Mouse (Mus musculus) forebrain, postnatal 0 days (tissue): ENCODE data around the gene Apobec3. TPM values are rescaled to one million over a fixed set of nuclear protein-coding genes. Genes with fewer than 3 reads are reported as not detected.
A peak's percentile ranks its signal among the peaks of the same experiment; 100 is the strongest.

ENCODE experiments used
- ATAC-seq: fragments of 200-750 bp; cut with Nextera tagmentation; 2 replicates; pipeline ENCODE4 v1.8.0; 2017; ENCODE audit warnings: mild to moderate bottlenecking, moderate library complexity
- DNase-seq: peaks from one replicate; pipeline ENCODE4 v3.0.0-alpha.2; 2015
- H3K27ac ChIP-seq: fragments of 300-500 bp; sonication (generic); 2 replicates; pipeline ENCODE4 v1.5.1; 2014; ENCODE audit warnings: low read depth, mild to moderate bottlenecking, antibody characterized with exemption, low read length, moderate library complexity, mixed read lengths
- H3K27me3 ChIP-seq: fragments of 300-500 bp; sonication (generic); 2 replicates; pipeline ENCODE4 v1.6.1; 2014; ENCODE audit warnings: mild to moderate bottlenecking, low read length, mixed read lengths; ENCODE audit not compliant: insufficient read depth
- H3K36me3 ChIP-seq: fragments of 300-500 bp; sonication (generic); 2 replicates; pipeline ENCODE4 v1.6.1; 2014; ENCODE audit warnings: mild to moderate bottlenecking, moderate library complexity; ENCODE audit not compliant: insufficient read depth
- H3K4me1 ChIP-seq: fragments of 300-500 bp; sonication (generic); 2 replicates; pipeline ENCODE4 v1.6.1; 2014; ENCODE audit warnings: antibody characterized with exemption; ENCODE audit not compliant: insufficient read depth
- H3K4me2 ChIP-seq: fragments of 300-500 bp; sonication (generic); 2 replicates; pipeline ENCODE4 v1.6.1; 2014; ENCODE audit warnings: low read depth, mild to moderate bottlenecking, moderate library complexity
- H3K4me3 ChIP-seq: fragments of 300-500 bp; sonication (generic); 2 replicates; pipeline ENCODE4 v1.5.1; 2014; ENCODE audit warnings: low read depth, low read length, mixed read lengths
- H3K9ac ChIP-seq: fragments of 300-500 bp; sonication (generic); 2 replicates; pipeline ENCODE4 v1.6.1; 2014; ENCODE audit warnings: mild to moderate bottlenecking
- H3K9me3 ChIP-seq: fragments of 300-500 bp; sonication (generic); 2 replicates; pipeline ENCODE4 v1.6.1; 2016; ENCODE audit warnings: low read length
- CTCF ChIP-seq: sonication (generic); IDR thresholded peaks from 2 replicates; pipeline ENCODE4 v1.5.1; 2016; ENCODE audit warnings: antibody characterized with exemption, control low read depth, low read depth
- WGBS: fragments of 180-500 bp; shearing (Covaris S2); extraction: QIAGEN DNeasy Blood & Tissue Kit; methylation state at CpG from one replicate; pipeline ENCODE4 v1.1.7; 2014; 5-methylcytosine and 5-hydroxymethylcytosine counted together
- polyA plus RNA-seq: library from polyadenylated mRNA; unstranded; fragments of >200 nt; fragmentation: Nextera tagmentation; extraction: Ambion mirVana; gene quantifications from 2 replicates; pipeline ENCODE4 v1.2.1, GENCODE M21; 2015
- total RNA-seq: library from RNA; depleted of rRNA; stranded (reverse); fragments of >200 nt; gene quantifications from 2 replicates; pipeline ENCODE4 v1.2.3, GENCODE M21; 2014

Gene Apobec3
- total and polyA plus RNA-seq, 2 experiments from 2014 or later = 3.6 to 5.3 TPM

- no peak for DNase-seq
- H3K4me3 ChIP-seq = no peak overlapping the region
- no peak for ATAC-seq
- WGBS = 88% methylated on average over 3 of the region's 3 CpGs
- peaks cover 9% of the 10 kb centered on the region; the same call in 1 of the 2 replicates for H3K4me1 ChIP-seq
- H3K27me3 ChIP-seq = peaks cover 10% of the 10 kb centered on the region; the same call in 1 of the 2 replicates
- H3K36me3 ChIP-seq = no peaks in the 10 kb centered on the region
- H3K9me3 ChIP-seq = no peaks in the 10 kb centered on the region
- H3K27ac ChIP-seq = no peak overlapping the region
- TF ChIP-seq CTCF = no peak
- H3K4me2 ChIP-seq = no peak overlapping the region
- no peak overlapping the region for H3K9ac ChIP-seq
Observed at GRCm38 (mm10) chr15:79929734-79930133, 38.3 kb downstream of the Apobec3 start.

DNA sequence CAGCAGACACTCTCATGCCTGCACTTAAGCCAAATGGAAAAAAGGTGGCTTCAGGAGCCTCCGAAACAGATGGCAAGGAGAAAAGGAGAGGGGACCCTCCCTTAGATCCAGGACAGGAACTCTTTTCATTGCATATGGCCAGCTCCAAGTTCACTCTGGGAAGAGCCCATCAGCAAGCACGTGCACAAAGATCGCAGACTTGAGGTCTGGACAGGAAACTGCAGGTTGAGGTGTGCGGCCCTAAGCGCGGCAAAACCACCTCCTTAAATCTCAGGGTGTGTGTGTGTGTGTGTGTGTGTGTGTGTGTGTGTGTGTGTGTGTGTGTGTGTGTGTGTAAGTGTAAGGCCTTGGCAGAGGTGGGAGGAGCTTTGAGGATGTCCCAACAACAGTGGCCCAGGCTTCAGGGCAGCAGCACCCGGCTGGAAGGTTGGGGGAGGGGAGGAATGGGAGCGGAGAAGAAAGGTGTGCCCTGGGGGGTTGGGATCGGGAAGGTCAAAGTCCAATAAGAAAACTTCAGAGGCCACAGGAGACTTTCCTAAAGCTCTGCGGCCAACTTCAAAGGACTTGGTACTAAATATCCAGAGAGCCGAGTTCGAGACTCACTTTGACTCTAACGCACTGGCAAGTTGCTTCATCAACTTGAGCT lies 40.2 kb downstream of the Apobec3 start:
- Histone ChIP-seq H3K27ac (no peak overlapping the region), H3K9ac (no peak overlapping the region), H3K4me3 (peak overlapping the region; percentile 70), H3K9me3 (no peaks in the 10 kb centered on the region), H3K36me3 (no peaks in the 10 kb centered on the region), H3K4me1 (peaks cover 9% of the 10 kb centered on the region; the same call in 1 of the 2 replicates), H3K27me3 (peaks cover 10% of the 10 kb centered on the region; the same call in 1 of the 2 replicates), H3K4me2 (peak overlapping the region; percentile 75)
- 29% methylated on average over 13 of the region's 13 CpGs for WGBS
- ATAC-seq (no peak), DNase-seq (no peak)
- TF ChIP-seq CTCF = no peak

GRCm38 (mm10) chr15:79932323-79932987 lies 41.0 kb downstream of the Apobec3 start:
- peak; percentile 57 for TF ChIP-seq CTCF
- Histone ChIP-seq H3K4me1 (peaks cover 7% of the 10 kb centered on the region; the same call in 1 of the 2 replicates), H3K9ac (peak overlapping the region; percentile 59), H3K27me3 (peaks cover 10% of the 10 kb centered on the region; the same call in 1 of the 2 replicates), H3K9me3 (no peaks in the 10 kb centered on the region), H3K4me3 (peak overlapping the region; percentile 70), H3K4me2 (peak overlapping the region; percentile 75), H3K27ac (no peak overlapping the region; the same call in 1 of the 2 replicates), H3K36me3 (no peaks in the 10 kb centered on the region)
- ATAC-seq (peak; percentile 64), DNase-seq (peak; percentile 89)
- 1% methylated on average over 54 of the region's 62 CpGs for WGBS

DNA sequence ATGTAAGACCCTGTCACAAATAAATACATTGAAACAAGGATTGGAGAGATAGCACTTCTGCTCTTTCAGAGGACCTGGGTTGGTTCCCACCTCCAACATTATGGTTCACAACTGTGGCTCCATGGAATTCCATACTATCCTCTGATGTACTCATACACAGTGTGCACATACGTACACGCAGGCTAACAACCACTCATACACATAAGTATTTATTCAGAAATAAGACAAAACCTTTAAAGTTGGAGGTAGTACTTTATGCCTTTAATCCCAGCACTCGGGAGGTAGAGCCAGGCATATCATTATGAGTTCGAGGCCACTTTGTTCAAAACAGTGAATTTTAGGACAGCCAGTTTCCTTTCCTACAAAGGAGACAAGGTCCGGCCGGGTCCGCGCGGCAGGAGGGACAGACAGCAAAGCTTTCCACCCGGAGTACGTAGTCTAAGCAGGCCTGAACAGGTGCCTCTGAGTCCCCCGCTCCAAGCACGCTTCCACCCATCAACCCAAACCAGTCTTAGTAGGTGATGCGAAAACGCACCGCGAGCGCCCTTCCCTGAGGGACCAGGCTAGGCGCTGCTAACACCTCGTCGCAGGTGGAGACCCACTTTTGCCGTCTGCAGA lies 41.7 kb downstream of the Apobec3 start:
- ATAC-seq = no peak
- 8% methylated on average over 22 of the region's 22 CpGs for WGBS
- H3K36me3 ChIP-seq = no peaks in the 10 kb centered on the region
- no peak for TF ChIP-seq CTCF
- no peak overlapping the region for H3K9ac ChIP-seq
- H3K27me3 ChIP-seq = peaks cover 10% of the 10 kb centered on the region; the same call in 1 of the 2 replicates
- DNase-seq = no peak
- H3K4me1 ChIP-seq = peaks cover 2% of the 10 kb centered on the region; the same call in 1 of the 2 replicates
- H3K4me3 ChIP-seq = peak overlapping the region; percentile 70
- no peaks in the 10 kb centered on the region for H3K9me3 ChIP-seq
- no peak overlapping the region for H3K27ac ChIP-seq
- H3K4me2 ChIP-seq = peak overlapping the region; percentile 75; the same call in 1 of the 2 replicates

- Histone ChIP-seq H3K4me2 (no peak overlapping the region), H3K36me3 (no peaks in the 10 kb centered on the region), H3K4me1 (no peaks in the 10 kb centered on the region; the same call in 1 of the 2 replicates), H3K4me3 (no peak overlapping the region), H3K27ac (no peak overlapping the region), H3K9me3 (no peaks in the 10 kb centered on the region), H3K27me3 (peaks cover 10% of the 10 kb centered on the region; the same call in 1 of the 2 replicates), H3K9ac (no peak overlapping the region)
- WGBS = 2% methylated on average over 22 of the region's 22 CpGs
- ATAC-seq (no peak), DNase-seq (no peak)
- no peak for TF ChIP-seq CTCF
Observed at GRCm38 (mm10) chr15:79933670-79934514, 42.4 kb downstream of the Apobec3 start.

DNA sequence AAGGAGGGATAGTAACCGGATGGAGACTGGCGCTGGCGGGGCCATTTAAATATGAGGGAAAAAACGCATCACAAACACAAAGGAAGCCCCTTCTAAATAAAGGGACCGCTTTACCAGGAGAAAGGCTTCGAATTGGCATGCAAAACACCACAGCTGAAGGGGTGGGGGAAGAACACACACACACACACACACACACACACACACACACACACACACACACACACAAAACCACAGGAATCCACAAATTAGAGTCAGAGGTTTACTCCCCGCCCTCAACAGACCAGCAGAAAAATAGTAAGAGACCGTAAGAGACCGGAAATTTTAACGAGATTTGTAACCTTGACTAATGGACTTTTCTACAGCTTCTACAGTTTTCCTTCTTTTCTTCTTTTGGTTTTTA lies 43.3 kb downstream of the Apobec3 start:
- H3K4me3 ChIP-seq = no peak overlapping the region
- ATAC-seq (no peak), DNase-seq (no peak)
- 6% methylated on average over 10 of the region's 10 CpGs for WGBS
- peaks cover 10% of the 10 kb centered on the region; the same call in 1 of the 2 replicates for H3K27me3 ChIP-seq
- H3K9me3 ChIP-seq = no peaks in the 10 kb centered on the region
- no peak overlapping the region for H3K9ac ChIP-seq
- H3K4me2 ChIP-seq = no peak overlapping the region
- no peak overlapping the region for H3K27ac ChIP-seq
- no peaks in the 10 kb centered on the region; the same call in 1 of the 2 replicates for H3K4me1 ChIP-seq
- no peaks in the 10 kb centered on the region for H3K36me3 ChIP-seq
- no peak for TF ChIP-seq CTCF
